Mouse (Mus musculus) 416B (cell line): Measurements from ENCODE around the gene Ascc2.

Experiments used
- DNase-seq: peaks from one replicate; pipeline ENCODE4 v3.0.0; 2011; ENCODE audit warnings: low read depth

Gene Ascc2

DNA sequence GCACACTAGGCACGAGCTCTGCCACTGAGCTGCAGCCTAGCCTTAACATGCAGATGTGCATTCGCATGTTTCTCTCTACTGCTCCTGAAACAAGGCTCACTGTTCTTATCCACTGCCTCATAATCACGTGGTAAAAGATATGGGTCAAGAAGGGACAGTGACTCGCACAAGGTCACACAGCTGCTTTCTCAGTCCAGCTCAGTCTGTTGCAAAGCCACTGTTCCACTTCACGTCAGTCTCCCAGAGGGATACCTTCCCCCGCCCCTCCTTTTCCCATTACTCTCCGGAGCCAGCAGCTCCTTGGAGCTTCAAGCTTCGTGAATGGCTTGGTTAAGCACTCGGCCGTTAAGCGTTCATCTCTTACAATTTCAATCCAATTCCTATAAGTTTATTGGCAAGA is 82.8 kb downstream of the Ascc2 start:
- no peak for DNase-seq

DNA sequence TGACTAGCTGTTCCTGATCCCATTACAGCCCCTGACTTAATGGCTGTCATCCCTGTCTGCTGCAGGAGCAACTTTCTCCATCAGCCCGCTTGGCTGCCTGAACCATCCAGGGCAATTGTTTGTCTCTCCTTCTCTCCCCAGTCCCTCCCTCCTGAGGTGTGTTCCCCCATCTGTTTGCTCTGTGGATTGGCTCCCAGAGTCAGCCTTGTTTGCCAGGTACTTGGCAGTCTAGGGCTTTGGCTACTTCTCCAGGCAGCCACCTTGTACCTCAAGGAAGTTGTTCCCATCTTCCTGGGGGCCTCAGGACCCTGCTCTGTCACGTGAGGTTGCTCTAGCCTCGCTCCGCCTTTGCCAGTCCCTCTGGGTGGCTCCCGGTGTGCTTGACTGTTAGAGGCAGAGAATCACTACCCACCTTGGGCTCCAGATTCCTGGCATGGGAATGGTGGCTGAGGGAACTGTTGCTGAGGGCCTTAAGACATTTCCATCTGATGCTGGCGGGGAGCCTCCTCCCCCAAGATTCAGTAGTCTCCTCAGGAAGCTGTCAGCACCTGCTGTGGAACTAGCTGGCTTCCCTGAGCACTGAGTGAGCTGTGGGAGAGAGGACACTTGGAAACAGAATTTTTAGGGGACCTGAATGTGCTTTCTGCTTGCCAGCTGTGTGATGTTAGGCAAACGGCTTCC is 83.5 kb downstream of the Ascc2 start:
- DNase-seq, result no peak

DNA sequence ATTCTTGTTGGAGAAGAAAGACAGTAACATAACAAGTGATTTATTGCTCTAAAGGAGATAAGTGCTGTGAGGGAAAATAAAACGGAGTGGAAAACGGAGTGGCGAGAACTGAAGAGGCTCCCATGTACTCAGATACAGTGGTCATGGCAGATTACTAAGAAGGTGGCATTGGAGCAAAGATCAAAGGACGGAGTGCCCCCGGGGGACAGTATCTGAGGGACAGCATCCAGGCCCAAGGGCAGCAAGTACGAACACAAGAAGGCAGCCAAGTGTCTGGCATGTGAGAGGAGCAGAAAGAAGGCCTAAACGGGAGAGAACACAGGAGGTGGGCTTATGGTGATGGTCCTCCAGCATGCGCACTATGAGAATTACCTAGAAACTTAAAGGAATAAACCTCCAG is 84.2 kb downstream of the Ascc2 start:
- DNase-seq, result no peak

DNA sequence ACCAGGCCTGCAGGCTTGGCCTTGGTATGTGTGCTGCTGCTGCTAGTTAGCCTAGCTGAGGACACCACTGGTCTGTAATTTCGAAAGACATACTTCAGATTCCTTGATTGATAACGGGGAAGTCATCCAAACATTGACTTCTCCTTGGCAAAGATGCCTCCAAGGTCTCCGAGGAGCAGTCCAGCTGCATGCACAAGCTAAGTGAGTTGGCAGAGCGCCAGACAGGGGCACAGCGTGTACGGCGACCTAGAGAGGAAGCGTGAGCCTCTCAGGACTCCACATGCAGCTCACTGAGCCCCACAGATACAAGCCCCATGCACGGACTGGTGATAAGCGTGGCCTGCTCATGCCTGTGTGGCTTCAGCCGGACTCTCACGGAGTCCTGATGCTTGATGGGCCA is 92.1 kb downstream of the Ascc2 start:
- peak; percentile 90 for DNase-seq

DNA sequence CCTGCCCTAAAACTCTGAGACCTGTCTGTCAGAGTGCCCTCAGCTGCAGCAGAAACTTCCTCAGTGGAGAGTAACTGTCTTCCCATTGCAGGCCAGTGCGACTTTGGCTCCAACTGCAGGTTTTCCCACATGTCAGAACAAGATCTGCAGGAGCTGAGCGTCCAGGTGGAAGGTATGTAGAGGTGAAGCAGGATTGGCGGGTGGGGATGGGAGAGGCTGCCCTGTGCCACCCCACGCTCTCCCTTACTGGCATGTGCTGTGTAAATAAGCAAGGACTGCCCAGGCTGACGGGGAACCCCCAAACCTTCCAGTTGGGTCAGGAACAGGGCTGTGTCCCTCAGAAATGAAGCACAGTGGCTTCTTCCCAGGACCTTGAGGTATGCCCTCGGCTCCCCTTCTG is 92.5 kb downstream of the Ascc2 start:
- DNase-seq, result no peak

DNA sequence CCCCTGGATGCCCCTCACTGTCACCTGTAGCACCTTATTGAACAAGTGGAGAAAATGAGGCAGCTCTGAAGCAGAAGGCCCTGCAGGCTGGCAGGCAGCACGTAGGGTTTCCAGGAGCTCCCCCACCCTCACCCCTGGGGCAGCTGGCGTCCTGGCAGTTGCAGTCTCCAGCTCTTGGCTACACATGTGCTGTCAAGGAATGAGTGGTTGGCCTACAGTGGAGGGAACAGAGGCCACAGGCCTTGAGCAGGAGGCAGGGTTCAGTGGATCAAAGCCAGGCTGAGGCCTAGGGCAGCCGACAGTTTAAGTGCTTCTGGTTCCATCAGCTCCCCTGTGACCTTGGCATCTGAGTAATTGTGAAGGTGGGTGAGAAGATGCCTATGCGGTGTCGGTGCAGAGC is 93.4 kb downstream of the Ascc2 start:
- DNase-seq, result no peak

DNA sequence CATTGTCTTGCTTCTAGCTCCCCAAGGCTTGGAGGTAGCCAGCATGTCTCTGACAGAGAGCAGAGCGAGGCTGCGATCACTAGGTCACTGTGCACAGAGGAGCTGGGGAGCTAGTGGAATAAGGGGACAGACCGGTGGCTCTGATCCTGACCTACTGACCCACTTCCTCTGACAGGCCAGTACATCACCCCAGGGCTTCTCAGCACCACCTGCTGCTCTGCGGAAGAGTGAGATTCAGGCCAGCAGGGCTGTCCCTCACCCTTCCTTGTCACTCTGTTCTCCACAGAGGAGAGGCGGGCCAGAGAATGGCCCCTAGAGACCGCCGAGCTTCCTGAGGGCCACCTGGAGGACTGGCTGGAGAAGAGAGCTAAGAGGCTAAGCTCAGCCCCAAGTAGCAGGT is 94.2 kb downstream of the Ascc2 start:
- DNase-seq, result no peak

DNA sequence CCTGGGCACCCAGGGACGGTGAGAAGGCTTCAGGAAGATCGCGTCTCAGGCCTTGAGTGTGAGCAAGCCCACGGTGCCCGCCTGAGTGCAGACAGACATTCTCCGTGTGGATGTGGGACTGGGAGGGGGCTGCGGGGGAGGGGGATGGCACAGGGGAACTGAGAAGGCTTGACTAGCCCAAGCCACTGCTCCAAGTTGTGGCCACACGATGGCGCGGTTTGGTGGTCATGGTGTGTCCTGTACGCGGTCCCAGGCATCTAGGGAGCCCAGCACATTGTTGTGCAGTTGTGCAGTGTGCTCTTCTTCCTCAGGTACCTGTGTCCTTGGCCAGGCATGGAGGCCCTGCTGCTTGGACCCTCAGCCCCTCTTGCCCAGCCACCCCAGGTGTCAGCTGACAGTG is 96.6 kb downstream of the Ascc2 start:
- no peak for DNase-seq
